Mouse (Mus musculus) MEL (cell line): ENCODE measurements at regions not wholly inside any gene's neighbourhood (a gene's known extent, or its start where the extent isn't known, plus 50 kb on each side); places are given as distances from the start of the nearest gene placed in this dataset.

Experiments used
- DNase-seq: peaks from one replicate; pipeline ENCODE4 v3.0.0; 2011; ENCODE audit warnings: low read depth, low spot score
- H3K27ac ChIP-seq: 2 replicates; pipeline ENCODE4 v1.5.1; 2012; ENCODE audit warnings: low read depth, mild to moderate bottlenecking, control low read depth, low read length, moderate library complexity; ENCODE audit not compliant: control insufficient read depth
- H3K27me3 ChIP-seq, 2 experiments: fragments of 150-350 bp in 1 of 2; sonication (generic) in 1 of 2; 2 replicates each; pipeline ENCODE4 v1.6.1; 2012; ENCODE audit warnings: low read length in 2 of 2, mild to moderate bottlenecking in 2 of 2, improper control_type of control experiment in 1 of 2, moderate library complexity in 1 of 2; ENCODE audit not compliant: insufficient read depth in 2 of 2, control insufficient read depth in 1 of 2
- H3K36me3 ChIP-seq, 2 experiments: 2 replicates each; pipeline ENCODE4 v1.6.1; 2012 to 2014; ENCODE audit warnings: low read length in 2 of 2, improper control_type of control experiment in 1 of 2, inconsistent platforms in 1 of 2, mild to moderate bottlenecking in 1 of 2; ENCODE audit not compliant: insufficient read depth in 2 of 2, control insufficient read depth in 1 of 2
- H3K4me1 ChIP-seq, 2 experiments: fragments of 150-350 bp in 1 of 2; sonication (generic) in 1 of 2; 2 replicates each; pipeline ENCODE4 v1.6.1; 2012; ENCODE audit warnings: low read length in 2 of 2, improper control_type of control experiment in 1 of 2, mild to moderate bottlenecking in 1 of 2; ENCODE audit not compliant: insufficient read depth in 2 of 2, control insufficient read depth in 1 of 2
- H3K4me3 ChIP-seq, 2 experiments: fragments of 150-350 bp in 1 of 2; sonication (generic) in 1 of 2; 2 replicates each; pipeline ENCODE4 v1.5.1; 2012; ENCODE audit warnings: low read depth in 2 of 2, low read length in 2 of 2, mild to moderate bottlenecking in 2 of 2, moderate library complexity in 2 of 2, control low read depth in 1 of 2, improper control_type of control experiment in 1 of 2; ENCODE audit not compliant: control insufficient read depth in 1 of 2, insufficient read depth in 1 of 2
- H3K79me2 ChIP-seq: 2 replicates; pipeline ENCODE4 v1.6.1; 2012; ENCODE audit warnings: mild to moderate bottlenecking, low read length, moderate library complexity; ENCODE audit not compliant: control insufficient read depth, poor library complexity, insufficient read depth
- H3K9ac ChIP-seq: 2 replicates; pipeline ENCODE4 v1.6.1; 2012; ENCODE audit warnings: low read depth, mild to moderate bottlenecking, control low read depth, low read length, moderate library complexity; ENCODE audit not compliant: control insufficient read depth, poor library complexity, severe bottlenecking
- H3K9me3 ChIP-seq: fragments of 150-350 bp; sonication (generic); replicated peaks from 2 replicates; pipeline ENCODE4 v1.6.1; 2012; ENCODE audit warnings: mild to moderate bottlenecking, low read length, improper control_type of control experiment, moderate library complexity; ENCODE audit not compliant: insufficient read depth
- CHD2 ChIP-seq: IDR thresholded peaks from 2 replicates; pipeline ENCODE4 v1.6.1; 2011; ENCODE audit warnings: low read length, improper control_type of control experiment
- CTCF ChIP-seq, 3 experiments: IDR thresholded peaks in 2 of 3; conservative IDR thresholded peaks in 1 of 3; 2 replicates each; pipeline ENCODE4 v1.5.1; 2011 to 2012; ENCODE audit warnings: low read length in 3 of 3, low read depth in 2 of 3, mild to moderate bottlenecking in 2 of 3, improper control_type of control experiment in 1 of 3, inconsistent platforms in 1 of 3, mixed read lengths in 1 of 3, moderate library complexity in 1 of 3; ENCODE audit not compliant: control insufficient read depth in 1 of 3, insufficient read depth in 1 of 3, poor library complexity in 1 of 3, severe bottlenecking in 1 of 3
- EP300 ChIP-seq, 2 experiments: IDR thresholded peaks; 2 replicates each; pipeline ENCODE4 v1.6.1; 2011; ENCODE audit warnings: improper control_type of control experiment in 2 of 2, low read length in 2 of 2, low read depth in 1 of 2, mild to moderate bottlenecking in 1 of 2
- ETS1 ChIP-seq: IDR thresholded peaks from 2 replicates; pipeline ENCODE4 v1.6.1; 2012; ENCODE audit warnings: low read depth, mild to moderate bottlenecking, inconsistent platforms, low read length, improper control_type of control experiment, moderate library complexity
- GATA1 ChIP-seq: IDR thresholded peaks from 2 replicates; pipeline ENCODE4 v1.6.1; 2011; ENCODE audit warnings: low read depth, low read length, improper control_type of control experiment
- KAT2A ChIP-seq: conservative IDR thresholded peaks from 2 replicates; pipeline ENCODE4 v1.6.1; 2012; ENCODE audit warnings: low read depth, low read length, improper control_type of control experiment, inconsistent platforms
- MAX ChIP-seq: IDR thresholded peaks from 2 replicates; pipeline ENCODE4 v1.6.1; 2011; ENCODE audit warnings: low read length, improper control_type of control experiment
- MEF2A ChIP-seq: IDR thresholded peaks from 2 replicates; pipeline ENCODE4 v1.6.1; 2014; ENCODE audit warnings: low read depth, mild to moderate bottlenecking, inconsistent platforms, low read length, improper control_type of control experiment; ENCODE audit not compliant: poor library complexity, insufficient replicate concordance, severe bottlenecking; ENCODE audit errors: extremely low read depth
- MYC ChIP-seq: IDR thresholded peaks from 2 replicates; pipeline ENCODE4 v1.6.1; 2011; ENCODE audit warnings: low read depth, mild to moderate bottlenecking, low read length, improper control_type of control experiment, moderate library complexity
- NELFE ChIP-seq: IDR thresholded peaks from 2 replicates; pipeline ENCODE4 v1.6.1; 2011; ENCODE audit warnings: low read depth, low read length, improper control_type of control experiment
- NRF1 ChIP-seq: IDR thresholded peaks from 2 replicates; pipeline ENCODE4 v1.6.1; 2014; ENCODE audit warnings: low read depth, mild to moderate bottlenecking, inconsistent platforms, low read length, improper control_type of control experiment, moderate library complexity; ENCODE audit not compliant: poor library complexity, insufficient read depth, severe bottlenecking
- POLR2AphosphoS5 ChIP-seq: IDR thresholded peaks from 2 replicates; pipeline ENCODE4 v1.6.1; 2012; ENCODE audit warnings: low read depth, borderline replicate concordance, mild to moderate bottlenecking, inconsistent platforms, low read length, moderate library complexity, mixed read lengths
- RAD21 ChIP-seq: IDR thresholded peaks from 2 replicates; pipeline ENCODE4 v1.6.1; 2011; ENCODE audit warnings: mild to moderate bottlenecking, low read depth, low read length, improper control_type of control experiment
- SIN3A ChIP-seq: IDR thresholded peaks from 2 replicates; pipeline ENCODE4 v1.6.1; 2012; ENCODE audit warnings: low read length, improper control_type of control experiment, inconsistent platforms
- SMC3 ChIP-seq: IDR thresholded peaks from 2 replicates; pipeline ENCODE4 v1.6.1; 2011; ENCODE audit warnings: low read depth, low read length, improper control_type of control experiment
- TAL1 ChIP-seq: IDR thresholded peaks from 2 replicates; pipeline ENCODE4 v1.6.1; 2012; ENCODE audit warnings: mild to moderate bottlenecking, inconsistent platforms, low read length, moderate library complexity, mixed read lengths
- UBTF ChIP-seq: IDR thresholded peaks from 2 replicates; pipeline ENCODE4 v1.6.1; 2012; ENCODE audit warnings: low read depth, mild to moderate bottlenecking, inconsistent platforms, low read length, improper control_type of control experiment, moderate library complexity, borderline replicate concordance; ENCODE audit not compliant: insufficient read depth
- USF1 ChIP-seq: IDR thresholded peaks from 2 replicates; pipeline ENCODE4 v1.6.1; 2014; ENCODE audit warnings: low read depth, mild to moderate bottlenecking, inconsistent platforms, low read length, improper control_type of control experiment, moderate library complexity
- USF2 ChIP-seq, 2 experiments: IDR thresholded peaks; 2 replicates each; pipeline ENCODE4 v1.6.1; 2011 to 2012; ENCODE audit warnings: improper control_type of control experiment in 2 of 2, low read length in 2 of 2, borderline replicate concordance in 1 of 2, inconsistent platforms in 1 of 2, low read depth in 1 of 2, mild to moderate bottlenecking in 1 of 2; ENCODE audit not compliant: insufficient read depth in 1 of 2
- ZC3H11A ChIP-seq: IDR thresholded peaks from 2 replicates; pipeline ENCODE4 v1.6.1; 2012; ENCODE audit warnings: low read depth, mild to moderate bottlenecking, inconsistent platforms, low read length, improper control_type of control experiment
- ZMIZ1 ChIP-seq: IDR thresholded peaks from 2 replicates; pipeline ENCODE4 v1.6.1; 2012; ENCODE audit warnings: low read depth, mild to moderate bottlenecking, inconsistent platforms, low read length, improper control_type of control experiment, moderate library complexity

DNA sequence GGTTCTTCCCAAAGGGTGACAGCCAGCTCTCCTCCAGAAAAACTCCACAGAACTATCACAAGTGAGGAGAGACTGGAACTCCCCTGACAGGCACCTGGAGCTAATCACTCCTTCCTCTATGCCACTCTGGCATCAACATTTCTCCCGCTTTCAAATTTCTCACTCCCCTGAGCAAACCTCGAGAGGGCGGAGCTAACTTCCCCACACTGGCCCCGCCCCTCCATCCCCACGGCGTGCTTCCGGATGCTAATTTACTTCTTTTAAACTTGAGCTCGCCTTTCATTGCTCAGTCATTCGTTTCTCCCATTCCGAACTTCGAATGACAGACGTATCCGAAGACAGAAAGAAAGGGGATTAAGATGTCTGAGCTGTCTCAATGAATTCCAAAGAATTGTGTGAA lies 87.8 kb upstream of the Ado start:
- no peaks in the 10 kb centered on the region for H3K4me1 ChIP-seq

DNA sequence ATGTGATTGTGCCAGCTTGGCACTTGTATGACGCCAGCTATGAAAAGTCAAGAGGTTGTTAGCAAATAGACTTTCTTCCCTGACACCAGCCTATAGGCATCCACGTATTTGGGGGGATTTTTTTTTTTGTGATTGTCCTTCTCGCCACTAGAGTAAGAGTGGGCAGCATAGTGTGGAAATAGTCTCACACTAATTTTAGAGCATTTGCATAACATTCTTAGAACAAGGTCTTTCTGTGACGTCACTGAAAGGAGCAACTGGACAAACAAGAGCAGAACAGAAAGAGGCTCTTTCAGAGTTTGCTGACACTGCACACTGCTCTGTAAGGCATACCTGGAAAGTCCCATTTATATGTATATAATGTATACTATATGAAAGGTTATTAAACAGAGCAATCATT lies 86.0 kb upstream of the Ado start:
- no peak for DNase-seq
- H3K4me1 ChIP-seq: no peaks in the 10 kb centered on the region
- H3K9me3 ChIP-seq: no peaks in the 10 kb centered on the region
- H3K27ac ChIP-seq: no peak overlapping the region
- H3K27me3 ChIP-seq: no peaks in the 10 kb centered on the region
- no peaks in the 10 kb centered on the region for H3K36me3 ChIP-seq
- H3K4me3 ChIP-seq: no peak overlapping the region
- TF ChIP-seq ETS1 (no peak), UBTF (no peak), USF2 (IDR thresholded peaks at IDR 0.05; ENCODE audit: borderline replicate concordance in 1 of 2, insufficient read depth in 1 of 2, low read depth in 1 of 2, low read length in 2 of 2) (no peak), SMC3 (no peak), MYC (no peak)
- no peak overlapping the region for H3K9ac ChIP-seq
- no peaks in the 10 kb centered on the region for H3K79me2 ChIP-seq

More for the DNA sequence above, 87.8 kb upstream of the Ado start:
- Histone ChIP-seq H3K79me2 (no peaks in the 10 kb centered on the region), H3K27me3 (no peaks in the 10 kb centered on the region), H3K27ac (no peak overlapping the region), H3K9ac (no peak overlapping the region), H3K36me3 (no peaks in the 10 kb centered on the region), H3K4me3 (no peak overlapping the region), H3K9me3 (no peaks in the 10 kb centered on the region)
- DNase-seq: no peak
- no peak for TF ChIP-seq CHD2
- no peak for TF ChIP-seq KAT2A
- no peak for TF ChIP-seq NRF1
- no peak for TF ChIP-seq EP300 (IDR thresholded peaks at IDR 0.05; ENCODE audit: low read depth in 1 of 2, low read length in 2 of 2)
- no peak for TF ChIP-seq MEF2A
- no peak for TF ChIP-seq ZC3H11A
- TF ChIP-seq GATA1: no peak
- no peak for TF ChIP-seq MAX
- TF ChIP-seq ZMIZ1: no peak
- TF ChIP-seq CTCF (IDR thresholded peaks at IDR 0.05 in 2 of 3, conservative IDR thresholded peaks at IDR 0.05 in 1 of 3; ENCODE audit: control insufficient read depth in 1 of 3, insufficient read depth in 1 of 3, low read depth in 2 of 3, low read length in 3 of 3, poor library complexity in 1 of 3, severe bottlenecking in 1 of 3): no peak
- no peak for TF ChIP-seq TAL1
- no peak for TF ChIP-seq SMC3
- no peak for TF ChIP-seq ETS1
- TF ChIP-seq NELFE: no peak
- no peak for TF ChIP-seq POLR2AphosphoS5
- no peak for TF ChIP-seq RAD21
- no peak for TF ChIP-seq USF1
- TF ChIP-seq USF2 (IDR thresholded peaks at IDR 0.05; ENCODE audit: borderline replicate concordance in 1 of 2, insufficient read depth in 1 of 2, low read depth in 1 of 2, low read length in 2 of 2): no peak
- TF ChIP-seq SIN3A: no peak
